Mouse (Mus musculus) embryo, embryonic 10 days (tissue): ENCODE data around the gene Tent5c.

ENCODE experiments used
- DNase-seq: peaks from one replicate; pipeline ENCODE4 v3.0.0-alpha.2; 2015; ENCODE audit warnings: low spot score

The Tent5c gene

DNA sequence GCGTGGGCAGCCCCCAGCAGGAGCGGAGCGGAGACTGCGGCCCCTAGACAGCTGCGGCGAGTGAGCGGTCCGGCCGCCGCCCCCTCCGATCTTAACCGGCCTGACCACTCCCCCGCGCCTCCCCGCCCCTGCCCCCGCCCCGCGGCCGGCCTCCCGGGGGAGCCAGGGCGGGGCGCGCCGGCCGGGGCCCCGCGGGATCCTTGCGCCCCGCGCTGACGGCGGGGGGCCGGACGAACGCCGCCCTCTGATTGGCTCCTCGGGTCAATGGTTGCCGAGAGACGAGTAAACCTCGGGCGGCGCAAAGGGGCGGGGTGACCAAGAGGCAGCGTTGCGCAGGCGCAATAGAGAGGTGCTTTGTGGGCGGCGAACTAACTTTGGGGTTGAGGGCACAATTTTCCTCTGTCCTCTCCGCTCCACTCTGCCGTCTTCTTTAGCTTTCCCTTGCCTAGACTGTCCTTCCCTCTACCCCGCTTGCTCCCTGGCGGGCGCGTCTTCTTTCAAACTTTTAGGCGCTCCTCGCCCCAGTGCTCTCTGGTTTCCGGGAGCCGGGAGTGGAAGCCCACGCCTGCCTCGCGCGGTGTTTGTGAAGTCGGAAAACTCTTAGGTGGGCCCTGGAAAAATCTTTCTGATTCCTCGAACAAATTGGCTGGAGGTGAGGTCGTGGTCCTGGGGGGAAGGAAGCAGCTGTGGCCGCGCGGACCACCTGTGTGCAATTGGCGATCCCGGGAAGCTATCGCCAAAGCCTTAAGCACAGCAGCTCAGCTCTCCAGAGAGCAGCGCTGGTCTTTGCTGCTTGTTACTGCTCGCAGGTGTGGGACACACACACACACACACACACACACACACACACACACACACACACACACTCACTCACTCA is at the start of gene Tent5c:
TSS of gene Tent5c (minus strand) at position 192 of the 877 bp plus-strand sequence.
- DNase-seq, result peak; percentile 98

DNA sequence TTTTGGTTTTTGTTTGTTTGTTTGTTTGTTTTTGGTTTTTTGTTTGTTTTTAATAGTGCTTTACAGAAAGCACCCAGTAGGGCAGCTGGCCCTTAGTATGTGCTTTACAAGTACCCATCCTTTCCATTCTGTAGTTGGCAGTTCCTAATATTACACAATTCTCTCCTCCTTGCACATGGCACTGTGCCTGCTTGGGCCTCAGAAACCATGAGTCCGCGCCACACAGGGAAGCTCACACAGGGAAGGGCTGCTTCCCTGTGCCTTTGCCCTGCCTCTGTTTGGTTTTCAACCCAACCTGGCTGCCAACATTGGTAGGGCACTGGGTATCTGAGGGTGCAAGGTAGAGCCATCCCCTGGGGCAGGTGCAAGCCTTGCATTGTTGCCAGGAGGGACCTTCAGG is 47.6 kb upstream of the Tent5c start:
- no peak for DNase-seq

DNA sequence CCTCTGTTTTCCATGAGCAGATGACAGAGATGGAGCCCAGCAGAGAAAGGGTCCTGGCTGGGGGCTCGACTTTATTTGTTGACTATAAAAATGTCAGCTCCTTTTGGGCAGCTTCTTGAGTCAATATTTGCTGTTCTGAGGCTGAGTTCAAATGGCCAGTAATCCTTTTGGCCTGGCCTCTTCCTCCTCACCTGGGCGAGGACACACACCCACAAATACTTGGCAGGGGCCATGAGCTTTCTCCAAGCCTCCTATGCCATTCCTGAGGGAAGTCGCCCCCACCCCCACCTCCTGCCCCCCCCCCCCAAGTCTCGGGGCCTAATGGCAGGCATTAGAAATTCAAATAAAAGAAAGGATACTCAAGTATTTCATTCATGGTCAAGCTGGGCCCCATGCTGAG is 46.8 kb upstream of the Tent5c start:
- no peak for DNase-seq

DNA sequence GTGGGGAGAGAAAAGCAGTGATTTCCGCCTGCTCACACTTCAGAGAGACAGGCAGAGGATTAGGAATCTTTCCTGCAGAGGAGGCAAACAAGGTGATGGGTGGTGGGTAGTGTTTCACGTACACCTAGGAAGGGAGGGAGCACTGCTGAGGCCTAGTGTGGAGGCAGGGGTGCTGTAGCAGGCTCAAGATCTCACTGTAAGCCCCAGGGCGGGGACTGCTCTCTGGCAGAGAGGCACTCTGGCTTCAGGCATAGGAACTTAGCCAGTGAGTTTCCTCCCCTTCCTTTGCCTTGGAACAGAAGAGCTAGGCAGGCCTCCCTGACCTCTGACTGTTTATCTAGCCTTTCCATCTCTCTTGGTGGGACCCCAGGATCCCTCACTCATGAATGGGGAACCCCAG is 46.2 kb upstream of the Tent5c start:
- no peak for DNase-seq

DNA sequence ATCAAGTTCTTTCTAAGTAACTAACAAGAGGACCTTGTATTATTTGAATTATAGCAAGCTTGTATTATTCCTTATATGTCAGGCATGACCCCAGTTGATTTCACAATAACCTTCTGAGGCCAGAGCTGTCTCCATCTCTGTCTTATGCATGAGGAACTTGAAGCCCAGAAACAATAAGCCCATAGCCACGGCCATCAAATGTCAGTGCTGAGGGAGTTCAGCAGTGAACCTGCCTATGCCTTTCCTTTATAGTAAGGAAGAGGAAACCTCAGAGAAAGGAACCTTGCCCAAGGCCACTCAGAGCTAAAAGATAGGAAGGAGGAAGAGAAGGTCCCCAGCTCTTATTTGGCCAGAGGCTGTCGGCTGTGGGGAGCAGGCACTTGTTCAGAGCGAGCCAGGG is 45.3 kb upstream of the Tent5c start:
- DNase-seq, result no peak

DNA sequence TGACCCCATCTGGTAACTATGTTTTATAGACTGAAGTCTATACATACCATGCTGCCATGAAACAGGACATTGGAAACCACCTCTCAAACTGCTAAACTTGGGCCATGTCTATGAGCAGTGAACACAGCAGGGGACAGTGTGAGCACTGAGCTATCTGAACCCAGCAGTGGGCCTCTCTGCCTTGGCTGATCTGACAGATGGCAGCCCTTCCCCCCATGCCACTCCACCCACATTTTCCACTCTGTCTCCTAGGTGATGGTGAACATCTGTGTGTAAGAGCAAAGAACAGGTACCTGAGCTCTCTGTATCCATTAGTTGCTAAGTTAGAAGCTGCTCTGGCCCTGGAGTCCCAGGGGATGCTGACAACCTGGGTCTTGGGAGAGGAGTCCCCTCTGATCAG is 44.3 kb upstream of the Tent5c start:
- no peak for DNase-seq

DNA sequence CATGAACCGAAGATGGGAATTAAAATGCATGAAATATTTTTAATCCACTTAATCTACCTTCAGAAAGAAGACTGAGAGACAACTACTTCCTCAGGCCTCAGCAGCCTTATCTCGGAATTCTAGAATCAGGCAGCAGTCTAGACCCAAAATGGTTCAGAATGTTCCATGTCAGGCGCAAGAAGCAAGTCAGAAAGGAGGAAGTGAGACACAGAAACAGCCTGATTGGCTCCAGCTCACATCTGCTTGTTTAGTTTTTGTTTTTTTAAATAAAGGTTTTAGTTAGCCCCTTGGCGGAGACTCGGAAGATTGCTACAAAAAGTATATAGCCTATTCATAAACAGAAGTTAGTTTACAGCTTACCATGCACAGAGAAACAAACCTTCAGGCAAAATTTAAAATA is 41.8 kb upstream of the Tent5c start:
- no peak for DNase-seq

DNA sequence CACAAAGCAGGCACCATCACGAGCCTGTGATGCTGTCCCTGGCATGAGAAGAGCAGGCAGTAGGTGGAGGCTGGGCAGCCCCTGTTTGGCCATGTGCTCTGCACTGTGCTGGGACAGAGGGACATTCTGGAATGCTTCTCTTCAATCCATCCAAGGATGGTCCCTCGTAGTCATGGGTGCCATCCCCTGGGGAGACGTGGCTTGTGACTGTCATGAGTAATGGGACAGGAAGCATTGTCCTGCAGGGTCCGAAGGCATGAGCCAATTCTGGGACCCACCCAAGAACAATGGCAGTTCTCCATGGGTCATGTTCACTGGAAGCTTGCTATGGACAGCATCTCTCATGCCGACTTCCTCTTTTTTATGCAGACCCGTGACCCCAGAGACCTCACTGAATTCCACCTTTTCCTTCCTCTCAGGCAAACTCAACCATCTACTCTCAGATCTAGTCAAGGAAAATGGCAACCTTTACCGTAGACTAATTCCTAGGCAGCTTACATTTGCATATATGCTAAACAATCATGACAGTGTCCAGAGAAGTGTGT is 41.2 kb upstream of the Tent5c start:
- DNase-seq, result no peak

DNA sequence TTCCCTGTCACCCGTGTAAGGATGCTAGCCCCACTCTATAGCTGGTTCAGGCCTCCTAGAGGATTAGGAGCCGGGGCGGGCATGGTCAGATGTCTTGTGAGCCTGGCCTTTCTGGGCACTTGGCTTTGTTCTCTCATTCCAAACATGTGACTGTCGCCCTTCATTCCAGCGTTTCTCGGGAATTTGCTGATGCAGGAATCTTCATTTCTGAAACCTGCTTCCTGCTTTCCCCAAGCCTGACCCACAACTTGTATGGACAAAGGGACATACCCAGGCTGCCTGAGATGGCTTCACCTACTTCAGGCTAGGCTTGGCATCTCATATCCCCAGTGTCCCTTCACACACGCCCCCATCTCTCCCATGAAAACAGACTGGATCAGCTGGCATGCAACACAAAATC is 33.5 kb upstream of the Tent5c start:
- no peak for DNase-seq

DNA sequence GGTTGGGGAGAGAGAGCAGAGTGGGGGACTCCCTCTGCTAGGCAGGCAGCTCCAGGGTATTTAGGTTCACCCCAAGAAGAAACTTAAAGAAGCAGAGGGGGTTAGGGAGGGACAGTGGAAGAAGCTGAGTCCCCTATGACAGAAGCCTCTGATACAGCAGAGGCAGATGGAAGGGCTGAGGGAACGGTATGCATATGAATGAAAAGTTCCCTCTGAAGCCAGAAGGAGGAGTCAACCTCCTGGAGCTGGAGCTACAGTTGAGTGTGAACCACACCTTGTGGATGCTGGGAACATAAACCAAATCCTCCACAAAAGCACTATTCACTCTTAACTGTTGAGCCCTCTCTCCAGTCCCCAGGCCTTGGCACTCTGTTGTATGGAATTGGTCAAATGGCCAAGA is 32.5 kb upstream of the Tent5c start:
- no peak for DNase-seq

DNA sequence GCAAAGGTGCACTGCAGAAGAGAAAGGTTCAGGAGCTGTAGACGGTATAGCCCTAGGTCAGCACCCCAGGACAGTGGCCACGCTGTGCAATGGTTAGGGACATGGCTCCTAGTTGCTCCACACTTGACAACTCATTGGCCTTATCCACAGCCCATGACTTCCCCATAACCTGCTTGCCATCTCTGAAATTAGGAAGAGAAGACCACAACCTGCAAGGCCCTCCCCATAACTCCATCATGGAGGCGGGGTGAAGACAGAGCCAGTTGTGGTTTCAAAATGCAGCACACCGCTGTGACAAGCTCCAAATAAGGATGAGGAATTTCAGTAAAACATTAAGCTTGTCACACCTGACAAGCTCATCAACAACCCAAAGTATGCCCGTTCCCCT is 26.6 kb upstream of the Tent5c start:
- no peak for DNase-seq

DNA sequence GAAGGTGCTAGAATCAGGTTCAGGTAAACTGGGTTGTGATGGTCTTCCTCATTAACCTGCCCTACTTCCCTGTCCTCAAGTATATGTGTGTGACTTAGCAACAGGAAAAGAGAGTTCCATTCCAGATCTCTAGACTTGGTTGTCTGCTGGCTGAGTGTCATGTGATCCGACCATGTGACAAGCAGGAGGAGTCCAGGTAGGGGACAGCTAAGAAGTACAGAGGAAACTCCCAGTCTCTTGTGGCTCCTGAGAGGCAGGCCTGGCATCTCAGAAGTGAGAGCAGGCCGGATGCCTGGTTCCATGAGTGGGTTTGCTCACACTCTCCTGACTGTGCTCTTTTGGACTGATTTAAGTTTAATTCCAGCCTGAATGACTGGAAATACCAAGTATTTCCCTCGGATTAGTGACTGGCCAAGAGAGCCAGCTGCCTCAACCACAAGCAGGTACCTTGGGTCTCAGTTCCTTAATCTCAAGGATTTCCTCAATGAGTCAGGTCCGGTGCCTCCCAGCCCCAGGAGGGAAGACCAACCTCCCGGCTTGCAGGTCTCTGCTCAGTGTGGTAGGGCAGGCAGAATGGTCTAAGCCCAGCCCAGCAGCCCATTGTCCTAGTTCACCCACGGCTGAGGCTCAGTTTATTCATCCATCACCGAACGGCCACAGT is 26.1 kb upstream of the Tent5c start:
- DNase-seq, result no peak

DNA sequence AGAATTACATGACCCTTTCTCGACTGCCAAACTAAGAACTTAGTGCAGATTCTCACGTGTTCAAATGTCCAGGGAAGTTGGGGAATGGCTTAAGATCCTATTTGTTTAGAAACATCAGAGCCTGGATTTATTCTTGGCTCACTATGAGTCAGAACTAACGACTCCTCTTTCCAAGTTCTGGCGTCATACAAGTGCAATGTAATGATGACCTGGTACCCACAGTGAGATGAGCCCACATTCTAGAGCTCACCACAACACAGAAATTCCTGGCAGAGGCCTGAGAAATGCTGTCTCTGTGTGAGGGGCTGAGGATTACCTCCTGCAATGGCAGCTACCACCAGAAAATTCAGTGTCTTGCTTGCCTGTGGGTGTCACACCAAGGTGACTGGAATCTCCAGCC is 18.1 kb upstream of the Tent5c start:
- no peak for DNase-seq

DNA sequence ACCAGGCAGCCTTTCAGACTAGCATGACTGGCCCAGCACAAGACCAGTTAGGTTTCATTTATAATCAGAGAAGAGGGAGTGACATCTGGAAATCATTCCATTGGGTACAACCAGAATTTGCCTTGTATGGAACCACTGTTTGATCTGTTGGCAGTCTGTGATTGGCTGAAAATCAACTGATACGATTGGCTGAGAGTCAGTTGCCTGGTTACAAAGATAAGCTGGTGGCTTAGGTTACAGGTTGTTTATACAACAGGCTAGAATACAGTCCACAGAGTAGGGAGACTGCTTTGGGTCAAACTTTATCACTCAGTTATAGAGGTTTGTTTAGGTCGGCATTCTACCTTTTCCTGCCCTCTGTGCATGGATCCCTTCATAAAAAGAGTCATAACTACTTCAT is 17.6 kb upstream of the Tent5c start:
- peak; percentile 7 for DNase-seq

DNA sequence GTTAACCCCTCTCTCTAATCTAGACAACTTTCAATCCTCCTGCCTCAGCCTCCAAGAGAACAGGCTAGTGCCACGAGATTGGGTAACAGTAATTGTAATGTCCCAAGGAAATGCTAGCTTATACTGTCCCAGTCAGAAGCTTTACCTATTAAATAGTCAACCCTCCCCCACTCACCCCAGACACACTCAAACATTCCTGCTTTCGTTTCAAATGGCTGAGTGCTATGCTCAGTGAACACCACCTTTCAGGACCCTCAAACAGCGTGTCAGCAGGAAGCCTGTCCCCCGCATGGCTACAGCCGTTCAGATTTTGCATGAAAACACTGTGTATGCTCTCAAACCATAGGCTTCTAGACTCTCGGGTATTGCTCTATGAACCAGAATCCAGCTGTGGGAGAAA is 14.8 kb upstream of the Tent5c start:
- DNase-seq, result no peak

DNA sequence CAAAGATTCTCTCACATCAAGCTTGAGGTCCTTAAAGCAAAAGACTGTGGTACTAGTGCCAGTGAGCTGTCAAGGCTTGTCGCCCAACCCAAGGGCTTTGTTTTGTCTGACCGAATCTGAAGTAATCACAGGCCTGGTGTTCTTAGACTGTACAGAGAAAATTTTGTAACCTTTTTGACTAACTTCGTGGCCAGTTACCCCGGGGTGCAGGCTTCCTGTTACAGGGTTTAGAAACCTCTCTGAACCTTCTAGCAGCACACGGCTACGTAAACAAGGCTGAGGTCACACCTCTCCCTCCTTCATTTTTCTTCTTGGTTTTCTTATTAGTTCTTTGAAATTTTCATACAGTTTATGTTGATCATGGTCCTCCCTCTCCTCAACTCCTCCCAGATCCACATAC is 13.4 kb upstream of the Tent5c start:
- DNase-seq, result no peak

DNA sequence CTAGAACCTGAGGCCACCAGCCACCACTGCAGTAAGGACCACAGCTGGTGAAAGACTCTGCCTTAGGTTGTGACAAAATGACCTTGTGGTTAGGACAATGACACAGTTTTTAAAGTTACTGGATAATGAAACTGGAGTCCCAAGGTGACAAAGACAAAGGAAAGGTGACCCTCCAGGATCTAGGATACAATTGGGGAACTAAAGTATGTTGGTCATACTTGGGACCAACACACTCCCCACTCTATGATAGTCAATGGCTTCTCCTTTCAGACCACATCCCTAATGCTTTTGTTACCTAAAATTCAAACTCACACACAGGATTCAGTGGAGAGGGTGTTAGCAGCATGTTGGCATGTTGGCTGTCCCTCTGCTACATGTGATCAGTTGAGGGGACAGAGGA is 12.8 kb upstream of the Tent5c start:
- no peak for DNase-seq

DNA sequence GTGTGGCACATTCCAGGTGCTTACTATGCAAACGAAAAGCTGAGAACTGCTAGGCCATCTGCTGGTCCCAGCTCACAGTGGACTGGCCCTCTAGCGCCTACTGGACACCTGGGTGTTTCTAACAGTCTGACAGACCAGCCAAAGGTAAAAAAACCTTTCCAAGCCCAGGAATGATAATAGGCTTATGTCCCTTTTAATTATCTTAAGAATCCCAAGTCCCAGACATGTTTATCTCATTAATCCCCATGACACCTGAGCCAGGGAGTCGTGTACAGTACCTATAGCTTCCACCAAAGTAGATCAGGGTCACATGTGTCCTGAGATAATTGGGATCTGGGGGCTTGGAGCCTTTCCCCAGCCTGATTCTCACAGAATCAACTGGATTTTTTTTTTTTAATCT is 7.0 kb upstream of the Tent5c start:
- no peak for DNase-seq

DNA sequence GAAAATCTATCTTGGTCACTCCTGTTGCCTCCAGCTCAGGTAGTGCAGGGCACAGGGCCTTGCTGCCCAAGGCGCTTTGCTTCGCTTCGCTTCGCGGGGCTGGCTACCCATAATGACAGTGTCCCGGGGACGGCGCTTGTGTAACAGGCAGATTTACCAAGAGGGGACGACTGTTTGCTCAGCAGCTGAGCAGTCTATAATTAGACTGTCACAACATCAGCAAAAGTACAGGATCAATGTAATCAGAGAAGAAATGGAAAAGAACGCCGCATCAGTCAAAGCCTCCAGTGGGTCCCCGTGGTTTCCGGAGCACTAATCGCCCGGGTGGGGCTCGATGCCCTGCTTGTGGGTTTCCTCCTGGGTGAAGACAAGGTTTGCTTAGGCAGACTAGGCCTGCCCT is 6.3 kb upstream of the Tent5c start:
- no peak for DNase-seq

DNA sequence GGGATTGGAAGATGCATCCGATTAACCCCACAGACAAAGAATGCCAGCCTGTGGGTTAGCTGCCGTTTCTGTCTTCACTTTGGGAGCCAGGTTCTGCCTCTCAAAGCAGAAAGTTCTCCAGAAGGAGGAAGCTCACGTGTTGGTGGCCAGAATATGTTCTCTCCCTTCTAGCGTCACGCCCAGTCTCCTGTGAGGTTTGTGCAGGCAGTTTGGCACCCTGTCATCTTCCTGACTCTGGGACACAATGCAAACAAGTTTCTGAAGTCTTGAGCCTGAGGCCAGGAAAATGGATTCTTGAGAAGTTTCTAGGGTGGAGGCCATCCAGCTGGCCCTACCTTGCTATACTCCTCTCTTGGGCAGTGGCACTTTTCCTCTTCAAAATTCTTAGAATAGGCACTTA is 5.8 kb upstream of the Tent5c start:
- no peak for DNase-seq

DNA sequence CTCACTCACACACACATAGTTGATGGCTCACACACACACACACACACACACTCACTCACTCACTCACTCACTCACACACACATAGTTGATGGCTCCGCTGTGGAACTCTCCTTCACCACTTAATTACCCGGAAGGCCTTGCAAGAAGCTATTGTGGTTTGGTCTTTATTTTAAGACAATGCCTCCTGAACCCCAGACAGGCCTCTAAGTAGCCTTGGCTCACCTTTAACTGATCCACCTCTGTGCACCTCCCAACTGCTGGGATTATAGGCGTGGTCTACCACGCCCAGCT is 831 bp upstream of the Tent5c start:
- no peak for DNase-seq

DNA sequence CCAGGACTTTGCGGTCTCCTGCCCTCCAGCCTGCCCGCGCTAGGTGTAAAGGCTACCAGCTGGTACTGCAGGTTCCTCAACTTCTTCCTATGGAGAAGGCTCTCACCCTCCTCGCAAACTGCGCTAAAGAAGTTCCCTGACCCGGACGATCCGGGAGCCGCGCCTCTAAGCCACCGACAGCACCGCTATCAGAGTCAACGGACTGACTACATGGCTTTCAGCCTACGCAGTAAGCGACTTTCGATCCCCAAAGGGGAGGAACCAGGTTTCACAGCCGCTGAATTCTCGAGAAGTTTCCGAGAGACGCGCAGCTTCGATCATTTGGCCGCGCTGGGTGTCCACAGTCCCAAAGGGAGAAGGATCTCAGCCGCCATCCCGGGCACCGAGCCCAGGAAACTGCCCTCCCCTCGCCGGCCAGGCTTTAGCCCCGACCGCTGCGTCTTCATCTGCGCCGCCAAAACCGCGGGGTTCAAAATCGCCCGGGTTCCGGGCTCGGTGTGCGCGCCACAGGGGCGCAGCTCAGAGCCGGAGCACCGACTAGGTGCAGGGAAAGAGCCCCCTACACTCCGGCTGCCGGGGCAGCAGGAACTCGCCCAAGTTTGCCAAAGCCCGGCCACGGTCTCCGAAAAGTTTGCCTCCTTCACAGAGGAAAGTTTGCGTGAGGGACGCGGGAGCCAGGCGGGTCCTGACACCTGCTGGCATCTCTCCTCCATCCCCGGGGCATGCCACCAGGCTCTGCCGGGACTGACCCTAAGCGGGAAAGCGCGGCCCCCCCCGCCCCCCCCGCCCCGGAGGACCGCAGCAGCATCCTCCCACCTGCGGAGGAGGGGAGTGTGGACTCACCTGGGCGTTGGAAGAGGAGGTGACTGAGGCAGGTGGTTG is 632 bp downstream of the Tent5c start:
- DNase-seq, result peak; percentile 55

DNA sequence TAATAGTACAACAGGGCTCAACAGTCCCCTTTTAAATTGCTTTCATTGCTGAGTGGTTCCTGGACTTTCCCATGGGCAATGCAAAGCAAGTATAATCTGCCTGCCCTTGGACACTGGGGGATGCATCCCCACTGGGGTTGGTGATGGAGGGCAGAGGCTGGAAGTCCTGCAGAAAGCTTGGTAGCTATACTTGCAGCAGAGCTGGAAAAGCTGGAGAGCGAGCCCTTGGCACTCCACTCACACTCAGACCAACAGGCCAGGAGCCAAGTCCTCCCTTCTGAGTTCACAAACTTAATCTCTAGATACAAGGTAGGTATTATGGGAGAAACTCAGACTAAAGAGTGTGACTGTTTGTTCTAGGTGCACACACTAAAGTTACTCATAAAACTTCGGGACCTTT is 2.1 kb downstream of the Tent5c start:
- no peak for DNase-seq
